Mouse (Mus musculus) hindbrain, embryonic 13.5 days (tissue): Measurements from ENCODE around the gene Vmn1r183. TPM values are rescaled to one million over a fixed set of nuclear protein-coding genes. Genes with fewer than 3 reads are reported as not detected.

ENCODE experiments used
- ATAC-seq: fragments of 200-750 bp; cut with Nextera tagmentation; 2 replicates; pipeline ENCODE4 v1.8.0; 2017; ENCODE audit warnings: moderate TSS enrichment; ENCODE audit not compliant: low FRiP score
- H3K27ac ChIP-seq: fragments of 300-500 bp; sonication (generic); 2 replicates; pipeline ENCODE4 v1.5.1; 2015; ENCODE audit warnings: inconsistent platforms, mild to moderate bottlenecking, moderate library complexity
- H3K27me3 ChIP-seq: fragments of 300-500 bp; sonication (generic); 2 replicates; pipeline ENCODE4 v1.6.1; 2015; ENCODE audit warnings: mild to moderate bottlenecking, inconsistent platforms
- H3K36me3 ChIP-seq: fragments of 300-500 bp; sonication (generic); 2 replicates; pipeline ENCODE4 v1.6.1; 2015; ENCODE audit warnings: mild to moderate bottlenecking, inconsistent platforms
- H3K4me1 ChIP-seq: fragments of 300-500 bp; sonication (generic); replicated peaks from 2 replicates; pipeline ENCODE4 v1.6.1; 2015; ENCODE audit warnings: inconsistent platforms
- H3K4me2 ChIP-seq: fragments of 300-500 bp; sonication (generic); 2 replicates; pipeline ENCODE4 v1.6.1; 2015; ENCODE audit warnings: inconsistent platforms, mild to moderate bottlenecking, moderate library complexity
- H3K4me3 ChIP-seq: fragments of 300-500 bp; sonication (generic); 2 replicates; pipeline ENCODE4 v1.5.1; 2015; ENCODE audit warnings: mild to moderate bottlenecking, inconsistent platforms
- H3K9ac ChIP-seq: fragments of 300-500 bp; sonication (generic); 2 replicates; pipeline ENCODE4 v1.6.1; 2015; ENCODE audit warnings: mild to moderate bottlenecking, inconsistent platforms
- H3K9me3 ChIP-seq: fragments of 300-500 bp; sonication (generic); 2 replicates; pipeline ENCODE4 v1.6.1; 2016; ENCODE audit warnings: inconsistent platforms
- WGBS: fragments of 180-500 bp; shearing (Covaris S2); methylation state at CpG from one replicate; pipeline ENCODE4 v1.1.7; 2015; 5-methylcytosine and 5-hydroxymethylcytosine counted together
- polyA plus RNA-seq: library from polyadenylated mRNA; unstranded; fragments of >200 nt; fragmentation: Nextera tagmentation; extraction: Ambion mirVana; gene quantifications from 2 replicates; pipeline ENCODE4 v1.2.1, GENCODE M21; 2015

The Vmn1r183 gene
- polyA plus RNA-seq, 1 experiment from 2014 or later = not detected

- peak overlapping the region; percentile 69 for H3K4me3 ChIP-seq
- no peaks in the 10 kb centered on the region for H3K27me3 ChIP-seq
- 14% methylated on average over 12 of the region's 12 CpGs for WGBS
- H3K4me1 ChIP-seq = peaks cover 8% of the 10 kb centered on the region
- H3K36me3 ChIP-seq = peaks cover 18% of the 10 kb centered on the region
- peak overlapping the region; percentile 84 for H3K9ac ChIP-seq
- H3K4me2 ChIP-seq = peak overlapping the region; percentile 79
- H3K9me3 ChIP-seq = peaks cover 20% of the 10 kb centered on the region
- ATAC-seq = peak; percentile 0; the same call in 1 of the 2 replicates
- H3K27ac ChIP-seq = peak overlapping the region; percentile 71
These were observed 59.9 kb downstream of the Vmn1r183 start for GRCm38 (mm10) chr7:24113001-24113400.

Other genes starting within 250 kb of the Vmn1r183 start
- gene Vmn1r175, start 242.6 kb upstream of the Vmn1r183 start, polyA plus RNA-seq = not detected in 2 replicates
- gene Vmn1r176, start 215.9 kb upstream of the Vmn1r183 start, polyA plus RNA-seq = not detected in 2 replicates
- not detected in 2 replicates for gene Vmn1r177, start 186.8 kb upstream of the Vmn1r183 start, polyA plus RNA-seq
- gene Vmn1r178, start 161.2 kb upstream of the Vmn1r183 start, polyA plus RNA-seq = not detected in 2 replicates
- not detected in 2 replicates for gene Vmn1r179, start 126.3 kb upstream of the Vmn1r183 start, polyA plus RNA-seq
- gene Vmn1r180, start 102.6 kb upstream of the Vmn1r183 start, polyA plus RNA-seq = not detected in 2 replicates
- gene Vmn1r181, start 78.6 kb upstream of the Vmn1r183 start, polyA plus RNA-seq = not detected in 2 replicates
- not detected in 2 replicates for gene V1rd19, start 51.6 kb upstream of the Vmn1r183 start, polyA plus RNA-seq
- 31.9 and 32.1 TPM in 2 replicates for gene Zfp180, start 28.7 kb downstream of the Vmn1r183 start, polyA plus RNA-seq
- gene Zfp112, start 59.1 kb downstream of the Vmn1r183 start, polyA plus RNA-seq = 10.2 and 12.4 TPM in 2 replicates
- 20.0 and 20.8 TPM in 2 replicates for gene Zfp235, start 80.9 kb downstream of the Vmn1r183 start, polyA plus RNA-seq
- gene Zfp114, start 121.8 kb downstream of the Vmn1r183 start, polyA plus RNA-seq = 5.0 and 5.9 TPM in 2 replicates
- 5.3 and 5.5 TPM in 2 replicates for gene Zfp111, start 158.2 kb downstream of the Vmn1r183 start, polyA plus RNA-seq
- 3.8 and 3.9 TPM in 2 replicates for gene Zfp109, start 184.3 kb downstream of the Vmn1r183 start, polyA plus RNA-seq
- 4.3 and 5.8 TPM in 2 replicates for gene Zfp108, start 201.5 kb downstream of the Vmn1r183 start, polyA plus RNA-seq
- 6.9 and 8.4 TPM in 2 replicates for gene Zfp93, start 217.2 kb downstream of the Vmn1r183 start, polyA plus RNA-seq
- 44.1 and 50.3 TPM in 2 replicates for gene Zfp61, start 248.0 kb downstream of the Vmn1r183 start, polyA plus RNA-seq